Mouse (Mus musculus) spleen, postnatal 4 days (tissue): ENCODE measurements around the gene S100a11.
"Not testable (repeated sequence)": the region's sequence is repeated elsewhere in the genome, so short reads cannot be mapped to it uniquely, and the experiment has no call there.

Experiments used
- DNase-seq, 2 experiments: peaks; one replicate each; pipeline ENCODE4 v3.0.0; 2022; ENCODE audit warnings: low spot score in 2 of 2

The S100a11 gene

GRCm38 (mm10) chr3:93521462-93522057 lies 1.3 kb downstream of the S100a11 start:
- no peak for DNase-seq

GRCm38 (mm10) chr3:93522611-93523010 lies 2.3 kb downstream of the S100a11 start:
- peak in 1 of 2 experiments; percentile 68 for DNase-seq

DNA sequence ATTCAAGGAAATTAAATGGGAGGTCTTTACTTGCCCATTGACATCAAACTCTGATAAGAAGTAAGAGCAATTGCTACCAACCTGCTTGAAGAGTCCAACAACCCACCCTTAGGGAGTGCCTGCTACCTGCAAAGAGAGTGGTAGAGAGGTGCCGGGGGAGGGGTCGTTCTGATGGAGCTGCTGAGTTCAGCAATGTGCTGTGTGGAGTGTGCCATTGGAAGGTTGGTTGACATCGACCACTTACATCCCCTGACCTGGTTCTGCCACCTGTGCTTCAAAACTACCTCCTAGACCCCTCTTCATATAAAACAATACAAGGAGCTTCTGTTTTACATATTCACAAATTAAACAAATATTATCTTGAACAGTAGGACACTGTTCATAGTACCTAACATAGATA lies 7.0 kb downstream of the S100a11 start:
- DNase-seq, result no peak

GRCm38 (mm10) chr3:93528807-93529206 lies 8.5 kb downstream of the S100a11 start:
- DNase-seq, result no peak

- DNase-seq, result no peak
These were observed 16.8 kb downstream of the S100a11 start for GRCm38 (mm10) chr3:93537068-93537576.

DNA sequence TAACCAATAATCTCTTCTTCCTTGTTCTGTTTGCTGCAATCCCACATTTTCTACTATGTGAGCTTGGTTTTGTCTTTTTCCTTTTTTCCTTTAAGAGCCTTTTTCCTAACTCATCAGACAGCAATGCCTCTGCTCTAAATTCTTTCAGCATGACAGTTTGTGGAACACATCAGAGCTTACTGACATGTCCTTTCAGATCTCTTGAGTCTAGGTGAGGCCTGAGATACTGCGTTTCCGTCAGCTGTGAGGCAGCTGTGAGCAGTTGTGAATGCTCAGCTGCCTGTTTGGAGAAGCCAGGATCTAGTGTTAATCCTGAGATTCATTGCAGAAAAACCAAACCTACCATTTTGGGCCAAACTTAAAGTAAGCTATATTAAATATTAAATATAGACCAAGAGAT lies 18.2 kb downstream of the S100a11 start:
- no peak for DNase-seq

- DNase-seq, result no peak
These were observed 21.2 kb downstream of the S100a11 start for GRCm38 (mm10) chr3:93541501-93541900.

DNA sequence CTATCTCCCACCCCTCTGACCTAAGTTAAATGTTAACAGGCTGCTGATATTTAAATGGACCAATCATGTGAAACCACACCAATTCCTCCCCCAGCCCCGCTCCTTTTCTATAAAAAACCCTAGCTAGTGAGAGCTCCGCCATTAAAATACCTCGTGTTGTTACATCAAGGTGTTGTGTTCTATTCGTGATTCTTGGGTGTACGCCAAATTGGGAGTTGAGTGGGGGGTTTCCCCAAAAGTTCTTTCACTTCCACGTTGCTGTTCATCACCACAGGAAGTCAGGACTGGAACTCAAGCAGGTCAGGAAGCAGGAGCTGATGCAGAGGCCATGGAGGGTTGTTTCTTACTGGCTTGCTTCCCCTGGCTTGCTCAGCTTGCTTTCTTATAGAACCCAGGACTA lies 23.9 kb downstream of the S100a11 start:
- not testable (repeated sequence) for DNase-seq

DNA sequence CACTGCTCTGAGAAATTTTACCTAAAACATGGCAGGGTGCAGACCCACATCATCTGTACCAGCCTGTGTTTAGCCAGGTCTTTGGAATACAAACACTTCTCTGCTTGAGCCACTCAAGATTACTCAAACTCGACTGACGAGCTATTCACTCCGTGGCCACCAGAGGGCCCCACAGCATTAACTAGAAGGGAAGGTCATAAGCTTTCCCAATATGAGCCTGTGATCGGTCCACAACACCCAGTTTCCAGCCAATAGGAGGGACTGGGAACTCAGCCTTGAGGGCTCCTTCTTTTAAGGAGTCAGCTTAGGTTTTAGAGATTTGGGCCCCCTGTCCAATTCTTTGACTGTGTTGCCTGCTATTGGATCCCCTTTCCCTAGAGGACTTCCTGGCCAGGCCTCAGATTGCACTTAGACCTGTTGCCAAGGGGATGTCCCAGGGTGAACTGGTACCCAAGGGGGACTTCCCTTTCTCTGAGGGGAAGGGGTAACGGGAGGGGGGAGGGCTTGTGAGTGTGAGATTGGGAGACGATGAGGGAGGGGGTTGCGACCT lies 26.9 kb downstream of the S100a11 start:
- peak; percentile 77 to 91 for DNase-seq

DNA sequence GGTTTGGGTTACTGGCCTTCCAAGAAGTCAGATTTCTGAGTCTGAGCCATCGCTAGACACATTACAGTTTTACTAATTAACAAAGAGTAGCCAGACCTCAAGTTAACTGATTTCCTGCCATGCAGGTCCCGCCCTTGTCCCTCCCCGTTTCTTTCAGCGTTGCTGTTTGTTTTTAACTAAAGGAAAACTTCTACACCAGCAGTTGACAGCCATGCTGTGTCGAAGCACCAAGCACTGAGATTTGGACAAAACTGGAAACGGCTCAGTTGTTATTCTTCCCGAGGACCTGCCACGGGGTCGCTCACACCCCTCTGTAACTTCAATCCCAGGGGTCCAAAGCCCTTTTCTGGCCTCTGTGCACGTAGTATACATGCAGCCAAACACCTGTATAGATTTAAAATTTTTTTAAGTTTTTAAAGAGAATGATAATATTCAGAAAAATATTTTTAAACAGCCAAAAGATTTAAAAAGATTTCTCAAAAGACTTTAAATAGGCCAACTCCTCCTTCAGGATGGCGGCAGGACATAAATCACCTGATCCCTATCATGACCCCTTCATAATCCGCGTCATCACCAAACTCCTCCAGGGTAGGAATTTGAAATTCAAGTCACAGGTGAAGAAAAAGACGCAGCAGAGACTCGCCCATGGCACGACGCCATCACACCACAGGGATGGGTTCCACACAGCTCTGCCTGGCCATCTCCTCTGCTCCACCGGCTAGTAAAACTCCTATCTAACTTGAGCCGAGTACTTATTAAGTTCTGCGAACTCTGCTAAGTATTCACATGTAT lies 27.7 kb downstream of the S100a11 start:
- no peak for DNase-seq

DNA sequence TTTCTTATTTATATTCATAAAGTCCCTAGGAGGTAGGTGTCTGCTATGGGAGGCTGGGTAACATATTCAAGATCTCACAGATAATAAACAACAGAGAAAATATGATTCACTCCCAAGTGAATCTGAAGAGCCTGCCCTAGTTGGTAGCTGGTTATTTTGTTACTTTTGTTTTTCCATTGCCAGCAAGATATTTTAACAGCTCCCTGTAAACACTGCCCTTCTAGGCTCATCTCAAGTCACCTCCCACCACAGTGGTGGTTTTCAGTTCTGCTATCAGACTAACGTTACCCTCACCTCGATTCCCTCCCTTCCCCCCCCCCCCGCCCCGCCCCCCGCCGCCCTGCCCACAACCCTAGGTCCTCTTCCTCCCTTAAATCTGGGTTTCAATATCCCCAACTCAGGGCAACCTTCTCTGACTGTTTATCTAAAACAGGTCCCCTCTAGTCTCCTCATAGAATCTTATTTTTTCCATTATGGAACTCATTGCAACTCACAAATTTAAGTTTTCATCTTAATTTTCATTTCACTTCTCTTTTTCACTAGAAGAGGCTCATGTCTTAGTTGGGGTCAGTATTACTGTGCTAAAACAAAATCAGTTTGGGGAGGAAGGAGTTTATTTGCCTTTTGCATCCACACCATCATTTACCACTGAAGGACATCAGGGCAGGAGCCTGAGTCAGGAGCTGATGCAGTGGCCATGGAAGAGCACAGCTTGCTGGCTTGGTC lies 28.4 kb downstream of the S100a11 start:
- DNase-seq, result no peak

- peak in 1 of 2 experiments; percentile 28 for DNase-seq
These were observed 29.7 kb downstream of the S100a11 start for GRCm38 (mm10) chr3:93549986-93550385.

- no peak for DNase-seq
These were observed 31.9 kb downstream of the S100a11 start for GRCm38 (mm10) chr3:93551950-93552901.

GRCm38 (mm10) chr3:93553311-93553710 lies 33.0 kb downstream of the S100a11 start:
- no peak for DNase-seq

- no peak for DNase-seq
These were observed 33.6 kb downstream of the S100a11 start for GRCm38 (mm10) chr3:93553765-93554378.

DNA sequence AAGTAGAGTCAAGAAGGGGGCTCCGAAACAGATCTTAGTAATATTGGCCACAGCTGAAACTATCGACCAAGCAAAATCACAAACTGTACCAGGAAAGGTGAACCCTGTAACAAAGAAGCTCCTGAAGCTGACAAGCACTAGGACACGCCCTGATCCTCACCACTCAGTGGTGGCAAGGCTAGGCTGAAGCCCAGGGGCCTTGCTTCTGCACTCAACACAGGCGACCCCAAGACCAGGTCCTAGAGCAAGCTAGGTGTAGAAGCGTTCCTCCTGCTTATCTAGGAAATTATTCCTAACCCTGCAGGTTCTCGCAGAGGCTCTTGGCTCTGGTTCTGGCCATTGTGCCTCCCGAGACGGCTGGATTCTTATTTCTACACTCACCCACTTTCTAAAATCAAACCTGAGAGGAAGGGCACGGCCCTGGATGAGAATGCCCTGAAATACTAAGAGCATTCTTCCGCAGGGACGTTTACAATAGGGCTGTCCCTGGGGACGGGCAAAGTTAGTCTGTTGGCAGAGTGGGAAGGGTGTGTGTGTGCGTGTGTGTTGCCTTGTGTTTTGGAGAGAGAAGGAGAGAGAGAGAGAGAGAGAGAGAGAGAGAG lies 34.2 kb downstream of the S100a11 start:
- no peak for DNase-seq

DNA sequence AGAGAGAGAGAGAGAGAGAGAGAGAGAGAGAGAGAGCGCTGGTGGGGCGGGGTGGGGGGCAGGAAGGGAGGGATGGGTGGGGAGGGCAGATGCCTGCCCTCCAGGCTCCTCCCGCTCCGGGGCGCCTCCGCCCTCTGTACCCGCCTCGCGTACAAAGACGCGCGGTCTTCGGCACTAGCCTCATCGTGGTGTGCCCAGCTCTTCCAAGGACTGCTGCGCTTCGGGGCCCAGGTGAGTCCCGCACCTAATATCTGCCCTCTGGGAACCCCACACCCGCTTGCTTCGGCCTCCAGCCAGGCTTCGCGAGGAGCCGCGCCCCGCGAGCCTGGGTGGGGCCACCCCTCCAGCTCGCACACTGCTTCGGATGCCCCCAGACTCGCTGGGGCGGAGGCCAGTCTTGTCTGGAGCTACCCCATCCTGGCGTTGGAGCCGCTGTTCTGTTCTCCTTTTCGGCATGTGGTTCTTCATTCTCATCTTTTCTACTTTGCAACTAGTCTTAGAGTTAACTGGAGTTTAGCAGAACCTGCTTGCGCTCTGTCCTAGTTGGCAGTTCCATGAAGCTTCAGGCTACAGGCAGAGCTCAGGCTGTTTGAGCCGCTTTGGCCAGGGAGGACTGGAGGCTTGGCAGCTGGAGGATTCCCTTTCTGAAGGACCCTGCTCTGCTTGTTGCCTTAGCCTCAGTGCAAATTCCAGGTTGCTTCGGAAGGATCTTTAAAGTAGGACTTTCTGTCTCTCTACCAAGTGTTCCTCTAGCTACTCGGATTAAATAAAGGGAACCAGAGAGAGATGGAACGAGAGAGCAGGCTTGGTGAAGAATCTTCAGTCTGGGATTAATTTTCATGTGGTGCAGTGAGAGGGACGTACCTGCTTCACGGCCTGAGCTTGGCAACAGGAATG lies 34.9 kb downstream of the S100a11 start, which contains the start of gene S100a10:
Gene S100a10, plus strand, starts transcription at position 100 of the 897 bp plus-strand sequence.
- DNase-seq, result peak; percentile 68 to 80

GRCm38 (mm10) chr3:93555878-93556254 lies 35.6 kb downstream of the S100a11 start:
- no peak for DNase-seq

DNA sequence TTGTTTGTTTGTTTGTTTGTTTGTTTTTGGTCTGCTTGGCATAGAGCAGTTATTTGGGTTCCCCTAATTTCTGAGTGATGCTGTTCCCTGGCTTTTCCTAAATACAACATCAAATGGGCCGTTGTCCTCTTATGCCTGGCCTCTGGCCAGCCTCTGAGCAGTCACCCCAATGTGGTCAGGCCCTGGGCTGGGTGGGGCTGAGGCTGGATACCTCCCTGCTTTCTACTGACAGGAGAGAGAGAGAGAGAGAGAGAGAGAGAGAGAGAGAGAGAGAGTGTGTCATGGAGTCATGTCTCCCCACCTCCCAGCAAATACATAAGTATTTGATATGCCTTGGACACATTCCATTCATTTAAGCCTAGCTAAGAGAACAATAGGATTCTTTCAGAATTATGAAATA lies 36.3 kb downstream of the S100a11 start:
- no peak for DNase-seq
